Mouse (Mus musculus) left cerebral cortex, postnatal 4 days (tissue): ENCODE data around the gene Myo1d. TPM values are rescaled to one million over a fixed set of nuclear protein-coding genes. Genes with fewer than 3 reads are reported as not detected.
A peak's percentile ranks its signal among the peaks of the same experiment; 100 is the strongest.

ENCODE experiments used
- DNase-seq: peaks from one replicate; pipeline ENCODE4 v3.0.0-alpha.2; 2022
- intact Hi-C: fragments of 180-260 bp; cut with DNase I; formaldehyde crosslinking; loops from one replicate; pipeline ENCODE4 v1.15.1; 2025
- total RNA-seq, 2 experiments: library from RNA; stranded (reverse); gene quantifications; 2 replicates each; pipeline ENCODE4 v1.2.3; 2021

Gene Myo1d
- total RNA-seq, 2 experiments from 2014 or later, result 3.0 to 3.8 TPM

- DNase-seq, result no peak
- intact Hi-C loops, result loop anchor here (5.0 kb wide), 1 partner anchor 39 kb away; no protein-coding TSS in a partner anchor
Measured at GRCm38 (mm10) chr11:80628581-80628980, 151.2 kb downstream of the Myo1d start.

GRCm38 (mm10) chr11:80623038-80623380 lies 156.8 kb downstream of the Myo1d start:
- DNase-seq, result peak; percentile 21
- intact Hi-C loops, result loop anchor here (5.0 kb wide), 1 partner anchor 146 kb away; the partner anchor contains the start of gene Cdk5r1

GRCm38 (mm10) chr11:80622233-80623037 lies 157.4 kb downstream of the Myo1d start:
- intact Hi-C loops, result loop anchor here (5.0 kb wide), 1 partner anchor 145 kb away; the partner anchor contains the start of gene Cdk5r1
- peak; percentile 62 for DNase-seq

- no peak for DNase-seq
- intact Hi-C loops, result no loop called here
Measured at GRCm38 (mm10) chr11:80614949-80615725, 164.7 kb downstream of the Myo1d start.

- DNase-seq, result peak; percentile 67
- intact Hi-C loops, result no loop called here
Measured at GRCm38 (mm10) chr11:80614418-80614817, 165.4 kb downstream of the Myo1d start.

- intact Hi-C loops, result no loop called here
- DNase-seq, result no peak
Measured at GRCm38 (mm10) chr11:80613534-80613933, 166.3 kb downstream of the Myo1d start.

GRCm38 (mm10) chr11:80602707-80603441 lies 177.0 kb downstream of the Myo1d start:
- DNase-seq, result peak; percentile 56
- intact Hi-C loops, result loop anchor here (5.0 kb wide), 1 partner anchor 64 kb away; no protein-coding TSS in a partner anchor

- intact Hi-C loops, result loop anchor here (5.0 kb wide), 1 partner anchor 65 kb away; no protein-coding TSS in a partner anchor
- peak; percentile 33 for DNase-seq
Measured at GRCm38 (mm10) chr11:80602041-80602458, 177.8 kb downstream of the Myo1d start.

- intact Hi-C loops, result loop anchor here (2.0 to 5.0 kb wide), 2 partner anchors 66 to 122 kb away; no protein-coding TSS in a partner anchor
- no peak for DNase-seq
Measured at GRCm38 (mm10) chr11:80601040-80601864, 178.6 kb downstream of the Myo1d start.

- no peak for DNase-seq
- intact Hi-C loops, result no loop called here
Measured at GRCm38 (mm10) chr11:80595482-80595881, 184.3 kb downstream of the Myo1d start.

- intact Hi-C loops, result no loop called here
- no peak for DNase-seq
Measured at GRCm38 (mm10) chr11:80589387-80589786, 190.4 kb downstream of the Myo1d start.

GRCm38 (mm10) chr11:80585761-80586160 lies 194.1 kb downstream of the Myo1d start:
- peak; percentile 48 for DNase-seq

GRCm38 (mm10) chr11:80585211-80585610 lies 194.6 kb downstream of the Myo1d start:
- intact Hi-C loops, result no loop called here
- no peak for DNase-seq

More at GRCm38 (mm10) chr11:80585761-80586160, 194.1 kb downstream of the Myo1d start:
- intact Hi-C loops, result no loop called here

GRCm38 (mm10) chr11:80580494-80580893 lies 199.3 kb downstream of the Myo1d start:
- intact Hi-C loops, result no loop called here
- no peak for DNase-seq

- DNase-seq, result peak; percentile 97
- intact Hi-C loops, result no loop called here
Measured at GRCm38 (mm10) chr11:80577747-80578640, 201.8 kb downstream of the Myo1d start.

GRCm38 (mm10) chr11:80575794-80576193 lies 204.0 kb downstream of the Myo1d start:
- intact Hi-C loops, result no loop called here
- DNase-seq, result no peak

- intact Hi-C loops, result no loop called here
- DNase-seq, result no peak
Measured at GRCm38 (mm10) chr11:80566286-80566685, 213.5 kb downstream of the Myo1d start.
